Mouse (Mus musculus): ENCODE results near the gene Adcy4. TPM values are rescaled to one million over a fixed set of nuclear protein-coding genes. Genes with fewer than 3 reads are reported as not detected.

Gene Adcy4
- polyA plus RNA-seq, 1 experiment from 2014 or later, result 11.6 TPM

- Histone ChIP-seq H3K9me3 (ENCODE audit: low read depth, low read length) (no peaks in the 10 kb centered on the region), H3K9ac (peak within 1 kb of the TSS; percentile 72), H3K4me2 (peak within 1 kb of the TSS; percentile 74), H3K4me3 (ENCODE audit: low read depth, low read length) (peak within 1 kb of the TSS; percentile 81), H3K36me3 (ENCODE audit: insufficient read depth) (peaks cover 23% of the 10 kb centered on the region), H3K27me3 (ENCODE audit: insufficient read depth, low read length) (no peaks in the 10 kb centered on the region), H3K27ac (ENCODE audit: low read depth) (peak within 1 kb of the TSS; percentile 88), H3K4me1 (ENCODE audit: insufficient read depth) (no peaks in the 10 kb centered on the region)
- peak; percentile 97 for ATAC-seq (ENCODE audit: insufficient read depth)
- DNase-seq, result peak; percentile 97
- peak; percentile 98 for TF ChIP-seq CTCF (IDR thresholded peaks at IDR 0.05; ENCODE audit: low read depth)
- under 1% methylated on average over 50 of the region's 50 CpGs for WGBS
These were observed 62.0 kb downstream of the Adcy4 start, which contains the start of gene Rabggta for GRCm38 (mm10) chr14:55721700-55722437. Rabggta (minus strand) TSS chr14:55722263.

- Histone ChIP-seq H3K9ac (peak overlapping the region; percentile 72), H3K27me3 (ENCODE audit: insufficient read depth, low read length) (no peaks in the 10 kb centered on the region), H3K4me2 (peak overlapping the region; percentile 74), H3K9me3 (ENCODE audit: low read depth, low read length) (no peaks in the 10 kb centered on the region), H3K36me3 (ENCODE audit: insufficient read depth) (peaks cover 31% of the 10 kb centered on the region), H3K4me3 (ENCODE audit: low read depth, low read length) (peak overlapping the region; percentile 81), H3K4me1 (ENCODE audit: insufficient read depth) (no peaks in the 10 kb centered on the region), H3K27ac (ENCODE audit: low read depth) (no peak overlapping the region)
- ATAC-seq (ENCODE audit: insufficient read depth), result no peak
- DNase-seq, result no peak
- WGBS, result 66% methylated on average over 6 of the region's 6 CpGs
- no peak for TF ChIP-seq CTCF (IDR thresholded peaks at IDR 0.05; ENCODE audit: low read depth)
These were observed 62.8 kb downstream of the Adcy4 start for GRCm38 (mm10) chr14:55721076-55721475.

- H3K9ac ChIP-seq, result no peak overlapping the region
- no peaks in the 10 kb centered on the region for H3K4me1 ChIP-seq (ENCODE audit: insufficient read depth)
- H3K36me3 ChIP-seq (ENCODE audit: insufficient read depth), result peaks cover 33% of the 10 kb centered on the region
- H3K4me3 ChIP-seq (ENCODE audit: low read depth, low read length), result no peak overlapping the region
- 91% methylated on average over 12 of the region's 12 CpGs for WGBS
- no peak overlapping the region for H3K27ac ChIP-seq (ENCODE audit: low read depth)
- no peak for TF ChIP-seq CTCF (IDR thresholded peaks at IDR 0.05; ENCODE audit: low read depth)
- H3K9me3 ChIP-seq (ENCODE audit: low read depth, low read length), result no peaks in the 10 kb centered on the region
- H3K27me3 ChIP-seq (ENCODE audit: insufficient read depth, low read length), result no peaks in the 10 kb centered on the region
- H3K4me2 ChIP-seq, result no peak overlapping the region; the same call in 1 of the 2 replicates
- no peak for ATAC-seq (ENCODE audit: insufficient read depth)
- no peak for DNase-seq
These were observed 63.2 kb downstream of the Adcy4 start for GRCm38 (mm10) chr14:55720666-55721065.

GRCm38 (mm10) chr14:55719737-55720136 lies 64.2 kb downstream of the Adcy4 start:
- no peak overlapping the region for H3K4me2 ChIP-seq
- H3K36me3 ChIP-seq (ENCODE audit: insufficient read depth), result peaks cover 33% of the 10 kb centered on the region
- no peaks in the 10 kb centered on the region for H3K27me3 ChIP-seq (ENCODE audit: insufficient read depth, low read length)
- ATAC-seq (ENCODE audit: insufficient read depth) (no peak), DNase-seq (no peak)
- H3K9me3 ChIP-seq (ENCODE audit: low read depth, low read length), result no peaks in the 10 kb centered on the region
- no peak overlapping the region for H3K27ac ChIP-seq (ENCODE audit: low read depth)
- no peaks in the 10 kb centered on the region for H3K4me1 ChIP-seq (ENCODE audit: insufficient read depth)
- TF ChIP-seq CTCF (IDR thresholded peaks at IDR 0.05; ENCODE audit: low read depth), result no peak
- no peak overlapping the region for H3K4me3 ChIP-seq (ENCODE audit: low read depth, low read length)
- 88% methylated on average over 6 of the region's 6 CpGs for WGBS
- no peak overlapping the region for H3K9ac ChIP-seq

Other genes with a start within 250 kb of the Adcy4 start
- 52.1 and 55.4 TPM in 2 replicates for gene Pck2, start 243.8 kb downstream of the Adcy4 start, polyA plus RNA-seq (2014; fragmentation: Nextera tagmentation; extraction: Ambion mirVana)
- 53.9 and 62.3 TPM in 2 replicates for gene Dcaf11, start 224.1 kb downstream of the Adcy4 start, polyA plus RNA-seq (2014; fragmentation: Nextera tagmentation; extraction: Ambion mirVana)
- gene A730061H03Rik, start 223.7 kb downstream of the Adcy4 start, polyA plus RNA-seq (2014; fragmentation: Nextera tagmentation; extraction: Ambion mirVana), result 1.2 and 1.6 TPM in 2 replicates
- gene Fitm1, start 208.5 kb downstream of the Adcy4 start, polyA plus RNA-seq (2014; fragmentation: Nextera tagmentation; extraction: Ambion mirVana), result 0.76 and 1.7 TPM in 2 replicates
- gene Psme1, start 206.0 kb downstream of the Adcy4 start, polyA plus RNA-seq (2014; fragmentation: Nextera tagmentation; extraction: Ambion mirVana), result 139 and 142 TPM in 2 replicates
- gene Emc9, start 198.8 kb downstream of the Adcy4 start, polyA plus RNA-seq (2014; fragmentation: Nextera tagmentation; extraction: Ambion mirVana), result 2.1 and 2.4 TPM in 2 replicates
- gene Psme2, start 193.0 kb downstream of the Adcy4 start, polyA plus RNA-seq (2014; fragmentation: Nextera tagmentation; extraction: Ambion mirVana), result 228 and 242 TPM in 2 replicates
- gene Rnf31, start 192.4 kb downstream of the Adcy4 start, polyA plus RNA-seq (2014; fragmentation: Nextera tagmentation; extraction: Ambion mirVana), result 14.4 and 16.9 TPM in 2 replicates
- gene Irf9, start 180.5 kb downstream of the Adcy4 start, polyA plus RNA-seq (2014; fragmentation: Nextera tagmentation; extraction: Ambion mirVana), result 8.9 and 9.0 TPM in 2 replicates
- gene Rec8, start 166.1 kb downstream of the Adcy4 start, polyA plus RNA-seq (2014; fragmentation: Nextera tagmentation; extraction: Ambion mirVana), result 8.5 and 14.2 TPM in 2 replicates
- gene Ipo4, start 148.1 kb downstream of the Adcy4 start, polyA plus RNA-seq (2014; fragmentation: Nextera tagmentation; extraction: Ambion mirVana), result 97.5 and 115 TPM in 2 replicates
- 2.1 TPM in 2 replicates for gene Gm49378, start 146.2 kb downstream of the Adcy4 start, polyA plus RNA-seq (2014; fragmentation: Nextera tagmentation; extraction: Ambion mirVana)
- 111 and 122 TPM in 2 replicates for gene Tm9sf1, start 140.3 kb downstream of the Adcy4 start, polyA plus RNA-seq (2014; fragmentation: Nextera tagmentation; extraction: Ambion mirVana)
- 0.89 and 1.1 TPM in 2 replicates for gene Tssk4, start 133.9 kb downstream of the Adcy4 start, polyA plus RNA-seq (2014; fragmentation: Nextera tagmentation; extraction: Ambion mirVana)
- 51.6 and 52.0 TPM in 2 replicates for gene Mdp1, start 123.6 kb downstream of the Adcy4 start, polyA plus RNA-seq (2014; fragmentation: Nextera tagmentation; extraction: Ambion mirVana)
- gene Gmpr2, start 112.2 kb downstream of the Adcy4 start, polyA plus RNA-seq (2014; fragmentation: Nextera tagmentation; extraction: Ambion mirVana), result 58.4 and 59.4 TPM in 2 replicates
- 556 and 577 TPM in 2 replicates for gene Nedd8, start 112.0 kb downstream of the Adcy4 start, polyA plus RNA-seq (2014; fragmentation: Nextera tagmentation; extraction: Ambion mirVana)
- gene Tinf2, start 102.3 kb downstream of the Adcy4 start, polyA plus RNA-seq (2014; fragmentation: Nextera tagmentation; extraction: Ambion mirVana), result 53.3 and 58.0 TPM in 2 replicates
- 0.89 and 1.3 TPM in 2 replicates for gene Tgm1, start 70.2 kb downstream of the Adcy4 start, polyA plus RNA-seq (2014; fragmentation: Nextera tagmentation; extraction: Ambion mirVana)
- 25.6 and 29.5 TPM in 2 replicates for gene Rabggta, start 61.8 kb downstream of the Adcy4 start, polyA plus RNA-seq (2014; fragmentation: Nextera tagmentation; extraction: Ambion mirVana)
- 76.7 and 79.9 TPM in 2 replicates for gene Dhrs1, start 38.4 kb downstream of the Adcy4 start, polyA plus RNA-seq (2014; fragmentation: Nextera tagmentation; extraction: Ambion mirVana)
- gene Nop9, start 38.4 kb downstream of the Adcy4 start, polyA plus RNA-seq (2014; fragmentation: Nextera tagmentation; extraction: Ambion mirVana), result 48.7 and 50.6 TPM in 2 replicates
- gene Cideb, start 25.6 kb downstream of the Adcy4 start, polyA plus RNA-seq (2014; fragmentation: Nextera tagmentation; extraction: Ambion mirVana), result 0.36 and 0.38 TPM in 2 replicates
- 0.19 and 0.70 TPM in 2 replicates for gene Ltb4r2, start 22.7 kb downstream of the Adcy4 start, polyA plus RNA-seq (2014; fragmentation: Nextera tagmentation; extraction: Ambion mirVana)
- 0.31 and 0.64 TPM in 2 replicates for gene Ltb4r1, start 18.1 kb downstream of the Adcy4 start, polyA plus RNA-seq (2014; fragmentation: Nextera tagmentation; extraction: Ambion mirVana)
- gene Ripk3, start 4.8 kb upstream of the Adcy4 start, polyA plus RNA-seq (2014; fragmentation: Nextera tagmentation; extraction: Ambion mirVana), result 42.5 and 51.4 TPM in 2 replicates
- gene Nfatc4, start 39.0 kb upstream of the Adcy4 start, polyA plus RNA-seq (2014; fragmentation: Nextera tagmentation; extraction: Ambion mirVana), result 58.8 and 66.1 TPM in 2 replicates
- gene Nynrin, start 69.9 kb upstream of the Adcy4 start, polyA plus RNA-seq (2014; fragmentation: Nextera tagmentation; extraction: Ambion mirVana), result 18.7 and 19.4 TPM in 2 replicates
- 1.4 and 1.9 TPM in 2 replicates for gene Cbln3, start 100.3 kb upstream of the Adcy4 start, polyA plus RNA-seq (2014; fragmentation: Nextera tagmentation; extraction: Ambion mirVana)
- 11.0 and 13.7 TPM in 2 replicates for gene Khnyn, start 100.9 kb upstream of the Adcy4 start, polyA plus RNA-seq (2014; fragmentation: Nextera tagmentation; extraction: Ambion mirVana)
- 44.3 and 47.2 TPM in 2 replicates for gene Sdr39u1, start 116.2 kb upstream of the Adcy4 start, polyA plus RNA-seq (2014; fragmentation: Nextera tagmentation; extraction: Ambion mirVana)
- 3.7 and 4.4 TPM in 2 replicates for gene Cma1, start 160.6 kb upstream of the Adcy4 start, polyA plus RNA-seq (2014; fragmentation: Nextera tagmentation; extraction: Ambion mirVana)
- not detected in 2 replicates for gene Cma2, start 166.9 kb upstream of the Adcy4 start, polyA plus RNA-seq (2014; fragmentation: Nextera tagmentation; extraction: Ambion mirVana)
- gene Mcpt1, start 233.9 kb upstream of the Adcy4 start, polyA plus RNA-seq (2014; fragmentation: Nextera tagmentation; extraction: Ambion mirVana), result not detected in 2 replicates
- gene Mcpt9, start 246.4 kb upstream of the Adcy4 start, polyA plus RNA-seq (2014; fragmentation: Nextera tagmentation; extraction: Ambion mirVana), result not detected in 2 replicates